Mouse (Mus musculus): ENCODE measurements around the gene Xab2.

The Xab2 gene

DNA sequence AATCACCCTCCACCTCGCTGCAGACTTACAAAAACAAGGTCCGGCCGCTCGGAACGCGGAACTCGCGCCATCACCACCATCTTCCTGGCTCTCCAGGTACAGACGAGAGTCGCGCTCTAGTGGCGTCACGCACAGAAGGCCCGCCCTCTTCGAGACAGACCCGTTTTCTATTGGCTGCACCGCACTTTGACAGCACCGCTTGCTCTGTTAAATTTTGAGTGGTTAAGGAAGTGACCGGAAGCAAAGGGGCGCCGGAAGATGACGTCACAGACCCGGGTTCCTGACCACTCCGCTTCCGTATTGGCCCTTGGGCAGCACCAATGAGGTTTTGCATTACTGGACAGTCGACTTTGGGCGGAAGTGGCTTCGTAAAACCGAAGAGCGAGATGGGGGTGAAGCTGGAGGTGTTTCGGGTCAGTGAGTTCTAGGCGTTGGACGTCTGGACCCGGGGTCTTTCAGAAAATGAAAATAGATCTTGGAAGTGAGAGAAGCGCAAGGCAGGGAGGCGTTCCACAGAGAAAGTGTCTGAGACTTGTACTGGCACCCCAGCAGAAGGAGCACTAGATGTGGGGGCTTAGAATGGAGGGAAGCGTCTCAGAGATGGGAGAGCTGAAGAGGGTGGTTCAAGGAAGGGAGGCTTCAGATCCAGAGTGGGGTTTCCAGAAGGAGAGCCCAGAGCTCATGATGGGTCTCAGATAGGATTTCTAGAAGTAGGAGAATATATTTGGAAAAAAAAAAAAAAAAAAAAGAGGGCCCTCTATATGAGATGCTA lies at the start of gene Xab2, which contains the start of gene Pet100:
Gene Xab2, minus strand, starts transcription at position 118 of the 772 bp plus-strand sequence.
Gene Pet100, plus strand, starts transcription at position 350 of the 772 bp plus-strand sequence.
- peak; percentile 97 for DNase-seq (ENCODE audit: low spot score)

- no peak for DNase-seq (ENCODE audit: low spot score)
These were observed 49.3 kb upstream of the Xab2 start for GRCm38 (mm10) chr8:3670388-3670787.

DNA sequence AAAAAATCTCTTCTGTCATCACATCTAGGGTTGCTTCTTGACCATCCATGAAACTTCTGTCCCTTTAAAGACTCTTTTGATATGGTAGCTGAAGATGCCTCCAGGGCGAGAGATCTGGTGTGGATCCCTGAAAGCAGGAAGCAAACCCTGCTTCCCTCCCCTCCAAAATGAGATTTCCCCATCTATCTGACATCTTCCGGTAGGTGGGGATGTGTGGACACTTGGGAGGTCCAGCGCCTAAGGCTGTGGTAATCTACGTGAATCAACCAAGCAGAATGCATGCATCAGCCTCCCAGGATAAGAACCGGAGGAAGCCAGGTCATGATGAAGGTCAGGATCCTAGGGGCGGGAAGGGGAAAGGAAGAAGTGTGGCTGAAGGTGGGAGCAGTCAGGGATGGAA lies 44.4 kb upstream of the Xab2 start, which contains the start of gene Mcemp1:
Gene Mcemp1, plus strand, starts transcription at position 248 of the 400 bp plus-strand sequence.
- DNase-seq (ENCODE audit: low spot score) = no peak

GRCm38 (mm10) chr8:3664405-3664804 lies 43.3 kb upstream of the Xab2 start:
- DNase-seq (ENCODE audit: low spot score) = no peak

DNA sequence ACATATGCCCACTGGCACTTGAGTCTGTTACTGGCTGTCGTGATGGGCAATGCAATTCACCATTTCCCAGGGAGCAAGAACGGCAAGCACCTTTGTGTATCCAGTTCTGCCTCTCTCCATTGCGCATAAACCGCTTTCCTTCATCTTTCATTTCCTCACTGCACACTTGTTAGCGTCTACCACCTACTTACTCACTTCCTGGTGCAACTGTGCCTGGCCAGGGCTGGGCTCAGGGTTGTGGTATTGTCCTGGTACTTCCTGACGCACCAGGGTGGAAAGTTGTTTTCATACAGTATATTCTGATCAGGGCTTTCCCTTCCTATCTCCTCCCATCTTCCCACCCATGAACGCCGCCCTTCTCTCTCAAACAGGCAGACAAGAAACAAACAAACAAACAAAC lies 39.8 kb upstream of the Xab2 start:
- no peak for DNase-seq (ENCODE audit: low spot score)

GRCm38 (mm10) chr8:3656725-3657381 lies 35.7 kb upstream of the Xab2 start:
- no peak for DNase-seq (ENCODE audit: low spot score)

DNA sequence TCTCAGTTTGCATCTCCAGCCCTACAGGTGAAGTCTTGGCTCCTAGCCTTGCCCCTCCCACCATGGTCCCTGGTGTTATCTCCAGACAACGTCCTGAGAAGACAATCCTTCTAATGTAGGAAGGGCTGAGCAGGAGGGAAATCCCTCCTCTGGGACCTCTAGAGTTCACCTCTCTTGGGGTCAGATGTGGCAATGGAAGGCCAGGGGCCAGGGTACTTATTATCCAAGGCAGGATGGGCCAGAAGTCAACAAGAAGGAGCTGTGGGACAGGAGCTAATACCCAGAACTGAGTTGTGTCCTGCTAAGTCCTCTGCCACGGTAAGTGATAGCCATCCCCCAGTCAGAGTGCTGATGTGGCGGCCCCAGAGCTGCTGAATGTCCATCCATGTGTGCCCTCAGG lies 34.4 kb upstream of the Xab2 start, which contains the start of gene Retn:
Gene Retn, plus strand, starts transcription at position 245 of the 400 bp plus-strand sequence.
- no peak for DNase-seq (ENCODE audit: low spot score)

DNA sequence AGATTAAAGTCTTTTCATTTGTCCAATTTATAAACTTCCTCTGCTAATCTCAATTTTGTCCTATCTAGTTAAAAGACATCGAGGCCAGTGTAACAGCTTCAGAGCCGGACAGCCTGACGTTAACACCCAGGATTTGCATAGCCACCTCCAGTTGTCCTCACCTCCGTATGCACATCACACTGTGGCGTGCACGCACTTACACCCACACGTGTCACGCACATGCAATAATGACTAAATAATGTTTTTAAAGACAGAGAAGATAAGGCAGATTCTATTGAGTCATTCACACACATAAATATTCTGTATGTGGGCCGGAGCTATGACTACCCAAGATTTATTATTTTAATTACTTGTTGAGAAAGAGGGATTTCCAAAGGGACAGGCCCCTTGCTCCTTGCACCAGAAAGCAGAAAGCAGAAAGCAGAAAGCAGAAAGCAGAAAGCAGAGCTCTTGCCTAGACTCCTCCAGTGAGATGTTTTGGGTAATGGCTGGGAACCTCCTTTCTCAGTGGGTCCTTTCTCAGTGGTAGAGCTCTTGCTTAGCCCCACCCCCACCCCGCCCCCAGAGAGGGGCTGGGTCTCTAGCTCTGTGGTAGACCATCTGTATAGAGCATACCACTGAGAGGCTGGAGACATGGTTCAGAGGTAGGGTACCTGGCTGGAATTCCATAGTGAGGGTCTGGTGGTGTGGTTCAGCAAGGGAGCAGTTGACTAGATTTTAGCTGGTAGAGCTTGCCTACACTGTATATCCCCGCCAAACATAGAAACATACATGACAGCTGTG lies 33.8 kb upstream of the Xab2 start:
- no peak for DNase-seq (ENCODE audit: low spot score)

GRCm38 (mm10) chr8:3652845-3653244 lies 31.7 kb upstream of the Xab2 start:
- DNase-seq (ENCODE audit: low spot score) = no peak

- no peak for DNase-seq (ENCODE audit: low spot score)
These were observed 27.9 kb upstream of the Xab2 start for GRCm38 (mm10) chr8:3648990-3649389.

GRCm38 (mm10) chr8:3648268-3648667 lies 27.2 kb upstream of the Xab2 start:
- no peak for DNase-seq (ENCODE audit: low spot score)

DNA sequence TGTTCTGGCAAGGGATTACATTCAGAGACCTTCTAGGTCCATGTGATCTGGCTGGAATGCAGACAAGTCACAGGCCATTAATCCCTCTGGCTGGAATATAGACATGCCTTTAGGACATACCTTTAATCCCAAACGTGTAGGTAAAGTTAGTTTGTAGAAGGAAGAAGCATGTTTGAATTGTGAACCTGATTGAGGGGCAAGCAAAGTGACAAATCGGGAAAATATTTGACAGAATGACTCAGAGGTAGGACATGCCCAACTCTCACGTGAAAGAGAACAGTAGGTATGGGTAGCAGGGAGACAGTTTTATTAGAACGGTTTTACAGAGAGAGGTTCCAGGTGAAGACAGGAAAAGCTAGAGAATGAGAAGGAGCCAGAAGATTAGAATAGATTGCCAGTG lies 26.4 kb upstream of the Xab2 start:
- no peak for DNase-seq (ENCODE audit: low spot score)

DNA sequence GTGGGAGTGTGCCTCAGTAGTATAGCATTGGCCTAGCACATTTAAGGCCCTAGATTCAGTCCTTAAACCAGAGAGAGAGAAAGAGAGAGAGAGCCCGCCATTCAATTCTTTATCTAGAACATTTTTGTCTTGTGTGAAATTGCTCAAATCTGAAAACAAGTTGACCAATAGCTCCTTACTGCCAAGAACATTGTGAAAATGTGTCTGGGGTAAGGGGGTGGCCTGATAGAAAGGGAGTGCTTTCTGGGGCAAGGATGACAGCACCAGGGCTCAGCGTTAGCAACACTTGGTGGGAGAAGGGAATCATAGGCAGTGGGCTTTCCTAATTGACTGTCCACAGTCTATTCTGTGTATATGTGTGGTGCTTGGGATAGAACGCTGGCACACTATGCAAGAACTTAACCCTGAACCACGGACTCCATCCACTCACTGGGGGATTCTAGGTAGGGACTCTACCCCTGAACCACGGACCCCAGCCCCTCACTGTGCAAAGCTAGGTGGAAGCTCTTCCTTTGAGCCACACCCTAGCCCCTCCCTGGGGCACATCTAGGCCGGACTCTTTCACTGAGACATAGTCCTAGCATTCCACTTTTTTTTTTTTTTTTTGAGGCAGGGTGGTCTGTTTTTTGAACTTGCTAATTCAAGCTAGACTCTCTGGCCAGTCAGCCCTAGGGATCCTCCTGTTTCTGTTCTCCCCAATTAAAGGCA lies 25.9 kb upstream of the Xab2 start:
- DNase-seq (ENCODE audit: low spot score) = no peak

GRCm38 (mm10) chr8:3645804-3646203 lies 24.7 kb upstream of the Xab2 start:
- peak; percentile 52 for DNase-seq (ENCODE audit: low spot score)

GRCm38 (mm10) chr8:3631478-3631875 lies 10.4 kb upstream of the Xab2 start:
- DNase-seq (ENCODE audit: low spot score) = no peak

- DNase-seq (ENCODE audit: low spot score) = peak; percentile 75
These were observed 9.7 kb upstream of the Xab2 start, which contains the start of gene Stxbp2 for GRCm38 (mm10) chr8:3630647-3631477. Gene Stxbp2, plus strand, starts transcription at chr8:3630955.

- DNase-seq (ENCODE audit: low spot score) = no peak
These were observed 6.9 kb upstream of the Xab2 start for GRCm38 (mm10) chr8:3628014-3628413.

DNA sequence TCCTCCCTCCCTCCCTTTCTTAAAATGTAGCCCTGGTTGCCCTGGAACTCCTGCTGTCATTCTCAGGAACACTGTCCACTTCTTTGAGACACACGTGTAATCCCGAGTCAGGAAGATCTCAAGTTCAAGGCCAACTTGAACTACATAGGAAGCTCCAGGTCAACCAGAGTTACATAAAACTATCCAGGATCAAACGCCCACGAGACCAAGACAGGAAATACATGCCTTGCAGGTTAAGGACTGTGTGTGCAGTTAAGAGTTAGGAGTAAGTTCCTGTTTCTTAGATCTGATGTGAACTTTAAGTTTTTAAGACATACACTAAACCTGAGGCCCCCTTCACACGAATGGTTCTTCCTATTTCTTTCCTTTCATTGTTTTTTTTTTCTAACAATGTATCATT lies 5.9 kb upstream of the Xab2 start:
- DNase-seq (ENCODE audit: low spot score) = no peak

GRCm38 (mm10) chr8:3625445-3625844 lies 4.3 kb upstream of the Xab2 start, which contains the start of gene Pcp2:
Gene Pcp2, minus strand, starts transcription at chr8:3625545.
- DNase-seq (ENCODE audit: low spot score) = no peak

DNA sequence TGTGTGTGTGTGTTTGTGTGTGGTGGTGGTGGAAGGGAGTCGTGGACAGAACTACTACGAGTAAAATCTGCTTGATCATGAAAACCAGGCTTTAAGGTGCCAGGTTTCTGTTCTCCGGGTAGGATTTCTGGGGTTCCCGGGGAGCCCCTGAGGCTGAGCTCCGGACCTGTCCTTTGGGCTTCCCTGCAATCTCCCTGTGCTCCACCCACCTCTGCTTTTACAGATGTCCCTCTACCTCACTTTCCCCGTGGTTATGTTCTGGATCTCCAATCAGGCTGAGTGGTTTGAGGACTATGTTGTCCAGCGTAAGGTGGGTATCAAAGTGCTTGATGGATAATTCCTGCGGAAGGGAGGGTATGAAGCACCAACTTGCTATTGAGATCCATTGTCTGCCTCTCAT lies 1.0 kb upstream of the Xab2 start:
- no peak for DNase-seq (ENCODE audit: low spot score)

- no peak for DNase-seq (ENCODE audit: low spot score)
These were observed 11.3 kb downstream of the Xab2 start for GRCm38 (mm10) chr8:3609816-3610150.
